Mouse (Mus musculus): ENCODE data around the gene Oxct2a.
"Not testable (repeated sequence)": the region's sequence is repeated elsewhere in the genome, so short reads cannot be mapped to it uniquely, and the experiment has no call there.

Oxct2a gene

DNA sequence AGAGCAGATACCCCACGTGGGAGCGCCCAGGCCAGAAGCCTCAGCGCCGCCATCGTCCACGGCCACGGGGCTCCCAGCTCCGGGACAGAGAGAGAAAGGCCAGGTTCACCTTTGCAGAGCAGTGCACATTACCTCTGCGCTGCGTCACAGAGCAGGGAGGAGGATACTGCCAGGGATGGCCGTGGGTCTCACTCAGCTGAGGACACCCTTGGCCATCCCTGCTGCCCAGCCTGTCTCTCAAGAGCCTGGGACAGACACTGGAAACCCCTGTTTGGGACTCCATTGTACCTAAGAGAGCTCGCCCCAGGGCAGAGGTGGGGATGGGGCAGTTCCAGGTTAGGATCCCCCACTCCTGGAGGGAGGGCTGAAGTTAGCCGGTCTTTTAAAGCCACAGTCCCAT is at the start of gene Oxct2a:
Oxct2a (minus strand) TSS at position 101 of the 400 bp plus-strand sequence.
- DNase-seq (ENCODE audit: low spot score): no peak

DNA sequence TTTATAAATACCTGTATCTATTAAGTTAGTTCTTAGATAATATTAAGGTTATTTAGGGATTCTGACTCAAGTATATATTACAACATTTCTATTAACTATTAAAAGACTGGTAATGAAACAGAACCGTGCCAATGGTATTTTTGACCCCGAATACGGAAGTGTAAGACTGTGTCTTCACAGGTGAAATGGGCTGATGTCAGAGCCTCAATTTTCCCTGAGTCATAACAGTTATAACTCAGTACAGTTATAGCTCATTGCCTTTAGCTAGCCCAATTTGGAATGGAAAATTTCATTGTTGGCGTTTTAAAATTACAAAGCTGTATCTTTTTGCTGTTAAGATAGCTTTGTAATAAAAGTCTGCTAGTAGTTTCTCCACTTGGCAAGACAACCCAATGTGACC is 40.1 kb upstream of the Oxct2a start:
- DNase-seq (ENCODE audit: low spot score): no peak

DNA sequence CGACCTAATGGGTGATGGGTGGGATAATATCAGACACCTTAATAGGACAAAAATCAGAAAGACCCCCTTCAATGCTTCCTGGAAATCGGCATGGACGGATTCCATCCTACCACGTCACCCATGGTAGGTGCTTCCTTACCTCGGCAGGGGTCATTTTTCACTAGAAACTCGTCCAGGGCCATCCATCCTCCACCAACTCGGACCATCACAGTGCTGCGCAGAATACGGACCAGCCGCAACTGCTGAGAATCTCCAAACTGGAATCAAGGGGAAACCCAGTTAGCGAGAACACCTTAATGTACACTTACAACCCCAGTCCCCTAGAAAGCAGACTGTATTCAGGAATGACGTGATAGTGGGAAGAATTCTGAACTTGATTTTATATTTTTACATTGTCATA is 37.3 kb upstream of the Oxct2a start:
- DNase-seq (ENCODE audit: low spot score): no peak

DNA sequence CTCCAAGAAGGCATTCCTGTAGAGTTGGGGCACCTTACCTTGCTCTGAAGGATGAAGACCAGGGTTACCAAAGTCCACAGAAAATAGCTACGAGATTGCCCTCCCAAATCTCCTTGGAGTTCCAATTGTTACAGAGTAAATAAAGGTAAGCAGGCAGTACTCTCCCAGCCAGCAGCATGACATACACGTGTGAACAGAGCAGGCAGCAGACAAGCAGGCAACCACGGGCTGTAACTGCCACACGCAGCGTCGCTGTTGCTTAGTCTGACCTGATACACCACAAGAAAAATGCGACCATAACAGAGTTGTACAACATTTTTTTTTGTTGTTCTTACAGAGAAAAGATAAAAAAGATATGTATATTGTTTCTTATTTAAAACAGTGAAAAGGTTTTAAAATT is 35.2 kb upstream of the Oxct2a start:
- DNase-seq (ENCODE audit: low spot score): no peak

DNA sequence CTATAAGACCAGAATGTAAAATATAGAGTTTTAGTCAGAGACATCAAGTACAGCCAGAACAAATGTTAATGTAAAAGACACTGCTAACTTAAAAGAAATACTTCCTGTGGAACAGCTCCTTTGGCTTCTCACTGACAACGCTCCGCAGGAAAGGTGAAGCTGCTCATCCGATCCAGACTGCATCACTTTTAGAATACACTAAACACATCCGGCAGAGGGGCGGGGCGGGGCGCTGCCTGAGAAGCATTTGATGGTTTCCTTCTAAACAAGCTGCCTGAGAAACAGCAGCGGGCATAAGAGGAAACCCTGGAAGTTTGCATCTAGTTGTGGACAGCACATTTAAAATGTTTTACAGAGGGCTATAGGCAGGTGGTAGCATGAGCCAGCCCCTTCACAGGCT is 32.5 kb upstream of the Oxct2a start:
- no peak for DNase-seq (ENCODE audit: low spot score)

DNA sequence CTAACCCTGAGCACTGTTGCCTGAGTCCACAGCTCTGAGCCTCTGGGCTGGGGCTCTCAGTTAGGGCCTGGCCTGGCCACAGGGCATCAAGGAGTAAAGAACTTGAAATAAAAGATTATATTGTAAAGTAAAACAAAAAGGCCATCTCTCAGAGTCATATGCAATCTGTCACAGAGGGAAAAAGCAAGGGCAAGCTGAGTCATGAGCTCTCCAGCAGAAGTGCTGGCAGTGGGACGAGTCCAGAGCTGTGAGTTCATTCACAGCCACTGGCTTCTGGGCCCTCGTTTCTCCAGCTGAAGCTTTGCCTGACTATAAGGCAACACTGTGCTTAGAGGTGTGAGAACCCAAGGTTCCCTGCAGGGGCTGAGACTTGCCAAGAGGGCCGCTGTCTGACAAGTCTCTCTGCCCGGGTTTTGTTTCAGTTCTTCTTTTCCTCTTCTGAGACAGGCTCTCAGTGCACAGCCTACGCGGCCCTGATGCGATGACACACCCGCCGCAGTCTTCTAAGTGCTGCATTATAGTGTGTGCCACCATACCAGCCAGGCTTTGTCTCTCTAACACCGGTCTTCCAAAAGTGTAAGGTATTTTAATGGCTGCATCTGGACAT is 29.9 kb upstream of the Oxct2a start:
- DNase-seq (ENCODE audit: low spot score): no peak

DNA sequence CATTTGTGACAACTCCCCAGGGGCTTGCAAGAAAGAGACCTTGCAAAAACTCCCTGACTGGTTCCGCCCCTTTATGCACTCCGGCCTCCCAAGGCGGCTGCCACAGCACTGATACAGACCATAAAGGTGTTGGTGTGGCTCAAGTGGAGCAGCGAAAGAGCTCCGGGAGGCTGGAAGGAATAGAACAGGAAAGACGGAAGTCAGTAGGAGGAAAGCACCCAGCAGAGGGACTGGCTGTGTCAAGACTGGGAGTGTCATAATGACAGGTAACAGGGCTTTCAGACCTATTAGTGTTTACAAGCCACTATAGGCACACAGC is 20.0 kb upstream of the Oxct2a start:
- no peak for DNase-seq (ENCODE audit: low spot score)

DNA sequence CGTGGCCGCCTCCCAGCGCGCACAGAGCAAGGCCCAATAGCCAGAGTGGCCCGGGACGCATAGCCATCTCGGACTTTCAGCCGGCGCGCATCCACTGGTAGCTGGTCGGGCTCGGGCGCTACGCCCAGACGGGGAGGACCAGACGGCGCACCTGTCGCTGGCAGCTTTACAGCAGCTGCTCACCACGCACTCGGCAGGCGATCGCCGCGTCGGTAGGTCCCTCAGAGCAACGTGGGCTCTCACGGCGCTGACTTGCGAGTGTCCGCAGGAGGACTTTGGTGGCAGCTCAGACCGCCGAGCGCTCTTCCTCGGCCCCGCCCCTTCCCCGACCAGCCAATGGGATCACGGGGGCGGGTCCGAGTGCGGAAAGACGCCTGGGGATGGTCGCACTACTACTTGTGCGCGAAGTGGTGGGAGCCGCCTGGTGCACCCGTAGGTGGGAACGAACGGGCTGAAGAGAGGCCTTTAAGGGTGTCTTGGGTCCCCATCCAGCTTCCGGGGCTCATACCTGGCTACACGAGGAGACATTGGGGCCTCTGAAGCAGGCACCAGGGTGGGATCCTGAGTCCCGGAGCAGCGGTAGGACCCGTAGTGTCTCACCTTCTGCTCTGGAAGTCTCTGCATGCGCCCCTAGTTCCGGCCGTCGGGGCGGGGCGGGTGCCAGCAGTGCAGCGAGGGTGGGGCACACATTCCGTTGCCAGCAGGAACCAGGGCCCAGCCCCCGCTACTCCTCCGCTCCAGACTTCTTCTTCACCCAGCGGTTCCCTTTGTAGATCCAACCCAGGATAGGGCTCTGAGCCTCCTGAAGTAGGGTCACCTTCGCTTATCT is 19.4 kb upstream of the Oxct2a start, which contains the start of gene Bmp8a:
Bmp8a (minus strand) TSS at position 611 of the 829 bp plus-strand sequence.
- DNase-seq (ENCODE audit: low spot score): no peak

DNA sequence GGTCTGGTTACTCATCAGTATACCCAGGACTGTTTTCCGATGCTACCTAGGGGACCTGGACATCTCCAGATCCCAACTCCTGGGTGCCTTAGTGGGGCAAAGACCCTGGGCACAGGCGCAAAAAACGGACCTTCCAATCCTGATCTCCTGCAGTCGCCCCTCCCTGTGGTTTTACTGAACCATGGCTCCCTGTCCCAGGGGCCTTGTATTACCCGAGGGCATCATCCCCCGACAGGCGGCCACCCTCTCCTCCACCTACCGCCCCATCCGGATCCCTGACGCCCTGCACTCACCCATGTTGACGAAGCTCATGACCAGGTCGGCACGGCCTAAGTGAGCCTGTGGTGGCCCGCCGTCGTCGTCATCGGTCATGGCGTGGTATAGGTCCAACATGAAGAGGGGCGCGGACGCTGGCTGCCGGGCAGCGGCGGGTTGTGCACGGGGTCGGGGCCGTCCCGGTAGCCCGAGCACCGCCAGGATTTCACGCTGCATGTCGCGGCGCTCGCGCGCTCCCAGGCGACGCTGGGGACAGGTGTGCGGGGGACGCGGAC is 18.7 kb upstream of the Oxct2a start:
- no peak for DNase-seq (ENCODE audit: low spot score)

DNA sequence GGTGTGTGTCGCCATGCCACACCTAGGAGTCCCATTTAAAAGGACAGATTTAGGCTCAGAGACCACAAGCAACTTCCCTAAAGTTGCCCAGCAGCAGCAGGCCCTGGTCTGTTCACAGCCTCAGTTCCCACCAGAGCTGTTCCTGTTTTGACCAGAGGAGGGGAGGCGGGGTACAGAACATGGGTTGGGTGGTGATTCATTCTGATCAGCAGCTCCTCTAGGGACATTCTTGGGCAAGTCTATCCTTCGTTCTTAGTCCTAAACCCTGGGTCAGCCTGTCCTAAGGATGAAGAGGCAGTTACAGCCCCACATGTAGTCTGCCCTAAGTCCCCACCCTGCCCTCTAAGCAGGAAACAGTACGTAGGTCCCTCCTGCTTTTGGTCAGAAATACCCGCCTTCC is 16.8 kb upstream of the Oxct2a start:
- no peak for DNase-seq (ENCODE audit: low spot score)

DNA sequence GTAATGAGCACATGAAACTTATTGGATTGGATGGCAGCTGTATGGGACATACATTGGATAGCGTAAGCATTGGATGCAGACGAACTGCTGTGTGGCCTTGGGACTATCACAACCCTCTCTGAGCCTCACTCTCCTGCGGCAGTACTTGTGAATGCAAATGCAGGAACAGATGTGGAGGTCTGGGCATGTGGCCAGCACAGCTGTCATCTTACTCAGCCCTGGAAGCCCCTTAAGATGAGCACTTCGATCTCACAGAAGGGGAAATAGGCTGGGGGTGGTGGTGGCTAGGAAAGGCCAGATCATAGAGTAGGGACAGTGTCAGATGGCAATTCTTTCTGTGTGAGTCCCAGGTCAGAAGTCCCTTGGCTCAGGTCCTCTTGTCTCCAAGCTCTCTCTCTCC is 14.3 kb upstream of the Oxct2a start:
- no peak for DNase-seq (ENCODE audit: low spot score)

DNA sequence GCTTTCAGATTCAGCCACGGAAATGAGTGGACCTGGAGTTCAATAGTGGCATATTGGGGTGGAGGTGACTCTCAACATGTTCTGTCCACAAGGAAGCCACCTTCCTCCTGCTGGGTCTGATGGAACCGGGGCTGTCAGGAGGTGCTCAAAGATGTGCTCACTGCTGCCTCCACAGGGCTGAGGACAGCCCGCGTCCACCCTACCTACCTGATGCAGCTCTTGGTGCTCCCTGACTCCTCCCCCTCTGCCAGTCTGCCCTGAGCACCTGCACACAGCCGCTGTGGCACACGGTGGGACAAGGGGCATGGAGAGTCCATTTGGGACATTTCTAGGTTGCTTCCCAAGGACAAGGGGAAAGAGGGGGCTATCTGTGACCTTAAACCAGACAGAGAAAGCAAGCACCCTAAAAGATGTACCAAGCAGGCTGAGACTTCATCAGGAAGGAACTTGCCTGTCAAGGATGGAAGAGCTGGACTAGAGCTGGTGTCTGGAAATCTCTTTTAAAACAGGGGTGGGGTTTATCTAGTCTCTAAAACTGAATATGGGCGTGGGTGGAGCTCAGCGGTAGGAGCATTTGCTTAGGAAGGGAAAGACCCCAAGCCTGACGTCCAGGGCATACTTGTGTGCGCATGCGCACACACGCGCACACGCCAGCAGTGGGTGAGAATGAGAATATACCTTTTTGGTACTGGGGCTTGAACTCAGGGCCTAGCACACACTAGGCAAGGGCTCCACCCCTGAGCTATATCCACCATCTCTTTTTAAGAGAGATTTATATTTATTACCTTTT is 12.6 kb upstream of the Oxct2a start:
- no peak for DNase-seq (ENCODE audit: low spot score)

DNA sequence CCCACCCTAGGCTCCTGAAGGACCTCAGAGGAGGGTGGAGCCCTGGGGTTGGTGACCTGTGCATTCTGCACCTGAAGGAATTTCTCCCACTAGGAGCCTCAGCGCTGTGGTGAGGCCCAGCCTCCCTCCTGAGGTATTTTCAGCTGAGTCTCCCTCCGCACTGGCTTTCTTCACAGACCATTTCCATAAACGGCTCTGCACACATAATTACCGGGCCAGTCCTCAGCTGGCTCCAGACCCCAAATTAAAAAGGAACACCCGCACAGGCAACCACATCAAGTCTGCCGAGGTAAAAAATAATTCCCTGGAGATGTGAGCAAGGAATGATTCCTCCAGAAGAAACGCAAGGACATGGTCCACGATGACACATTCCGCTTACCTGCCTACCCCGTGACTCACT is 11.8 kb upstream of the Oxct2a start:
- DNase-seq (ENCODE audit: low spot score): not testable (repeated sequence)

DNA sequence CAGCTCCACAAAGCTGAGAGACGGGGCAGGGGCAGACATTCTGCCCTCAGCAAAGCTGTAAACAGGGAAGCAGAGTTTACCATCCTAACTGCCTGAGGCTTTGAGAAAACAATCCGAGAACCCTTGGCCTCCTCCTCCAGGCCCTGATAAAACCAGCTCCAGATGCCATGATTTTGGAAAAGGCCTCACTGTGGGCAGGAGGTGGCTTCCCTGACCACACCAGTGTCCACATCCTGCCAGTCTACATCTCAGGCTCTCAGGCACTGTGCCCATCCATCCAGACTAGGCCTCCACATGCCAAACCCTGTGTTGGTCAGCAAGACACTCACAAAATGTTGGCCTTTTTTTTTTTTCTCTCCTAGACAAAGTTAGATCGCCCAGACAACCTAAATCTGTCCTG is 10.7 kb upstream of the Oxct2a start:
- DNase-seq (ENCODE audit: low spot score): no peak

DNA sequence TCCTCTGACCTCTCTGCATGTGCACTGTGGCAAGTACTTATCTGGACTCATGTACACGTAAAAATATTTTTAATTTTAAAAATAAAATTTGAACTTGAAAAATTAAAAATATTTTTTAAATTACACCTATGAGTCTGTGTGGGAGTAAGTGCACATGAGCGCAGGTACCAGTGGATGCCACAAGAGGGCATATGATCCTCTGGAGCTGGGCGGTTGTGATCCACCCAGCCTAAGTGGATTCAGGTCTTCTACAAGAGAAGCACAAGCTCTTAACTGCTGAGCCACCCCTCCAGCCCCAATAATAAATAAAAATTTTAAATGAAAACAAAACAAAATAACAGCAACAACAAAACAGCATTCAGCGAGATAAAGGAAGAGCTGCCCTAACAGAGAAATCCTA is 9.7 kb upstream of the Oxct2a start:
- DNase-seq (ENCODE audit: low spot score): no peak

DNA sequence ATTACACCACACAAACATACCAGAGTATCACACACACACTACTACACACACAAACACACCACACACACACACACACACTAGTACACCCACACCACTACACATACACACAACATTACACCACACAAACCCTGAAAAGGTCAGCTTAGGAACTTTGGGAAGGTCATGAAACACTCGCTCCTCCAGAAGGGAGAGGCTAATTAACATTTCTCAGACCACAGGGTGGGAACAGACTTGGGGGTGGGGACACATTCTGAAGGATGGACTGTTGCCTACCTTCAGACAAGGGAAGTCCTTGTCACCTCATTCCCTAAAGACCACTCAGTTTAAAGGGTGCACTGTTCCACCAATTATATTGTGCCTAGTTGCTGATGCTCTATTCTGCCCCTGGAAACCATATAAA is 8.5 kb upstream of the Oxct2a start:
- not testable (repeated sequence) for DNase-seq (ENCODE audit: low spot score)

DNA sequence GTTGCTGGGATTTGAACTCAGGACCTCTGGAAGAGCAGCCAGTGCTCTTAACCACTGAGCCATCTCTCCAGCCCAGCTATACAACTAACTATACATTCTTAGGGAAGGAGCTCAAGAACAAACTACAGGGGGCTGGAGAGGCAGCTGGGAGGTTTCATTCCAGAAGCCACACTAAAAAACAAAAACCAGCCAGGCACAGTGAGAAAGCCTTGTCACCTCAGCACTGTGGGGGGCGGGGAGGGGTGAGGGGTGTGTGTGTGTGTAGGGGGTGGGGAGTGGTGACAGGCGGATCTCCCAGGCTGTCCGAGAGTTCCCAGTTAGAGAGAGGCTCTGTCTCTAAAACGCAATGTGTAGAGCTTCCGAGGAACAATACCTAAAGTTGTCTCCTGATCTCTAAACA is 7.9 kb upstream of the Oxct2a start:
- DNase-seq (ENCODE audit: low spot score): no peak

DNA sequence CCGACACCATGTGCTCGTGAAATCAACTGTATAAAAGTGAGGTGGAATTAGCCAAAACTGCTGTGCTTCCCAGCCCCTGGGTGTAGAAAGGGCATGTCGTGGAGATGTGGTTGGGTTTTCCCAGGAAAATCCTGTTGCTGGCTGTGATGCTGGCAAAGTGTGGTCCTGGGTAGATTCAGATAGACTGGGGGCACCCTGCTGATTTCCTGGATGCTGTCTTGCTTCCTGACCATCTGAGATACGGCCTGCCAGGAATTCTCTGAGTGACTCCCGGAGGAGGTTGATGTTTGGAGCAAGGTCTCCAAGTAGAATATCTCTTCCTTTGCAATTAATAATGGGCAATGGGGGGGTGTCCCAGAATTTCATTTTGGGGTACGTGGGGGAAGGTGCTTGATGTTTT is 5.5 kb upstream of the Oxct2a start:
- no peak for DNase-seq (ENCODE audit: low spot score)

DNA sequence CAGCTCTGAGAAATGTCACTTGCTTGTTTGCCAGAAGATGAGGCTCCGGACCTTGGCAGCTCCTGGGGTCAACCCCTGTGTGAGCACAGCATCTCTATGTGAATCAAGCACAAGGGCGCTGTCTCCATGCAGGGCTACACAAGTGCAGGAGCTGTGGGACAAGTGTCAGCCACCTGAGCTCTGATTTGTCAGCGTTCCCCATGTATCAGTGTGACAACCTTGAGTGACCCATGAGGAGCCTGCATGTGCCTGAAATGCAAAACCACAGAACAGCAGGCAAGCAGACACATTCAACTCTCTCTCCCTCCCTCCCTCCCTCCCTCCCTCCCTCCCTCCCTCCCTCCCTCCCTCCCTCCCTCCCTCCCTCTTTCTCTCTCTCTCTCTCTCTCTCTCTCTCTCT is 4.2 kb upstream of the Oxct2a start:
- DNase-seq (ENCODE audit: low spot score): no peak

DNA sequence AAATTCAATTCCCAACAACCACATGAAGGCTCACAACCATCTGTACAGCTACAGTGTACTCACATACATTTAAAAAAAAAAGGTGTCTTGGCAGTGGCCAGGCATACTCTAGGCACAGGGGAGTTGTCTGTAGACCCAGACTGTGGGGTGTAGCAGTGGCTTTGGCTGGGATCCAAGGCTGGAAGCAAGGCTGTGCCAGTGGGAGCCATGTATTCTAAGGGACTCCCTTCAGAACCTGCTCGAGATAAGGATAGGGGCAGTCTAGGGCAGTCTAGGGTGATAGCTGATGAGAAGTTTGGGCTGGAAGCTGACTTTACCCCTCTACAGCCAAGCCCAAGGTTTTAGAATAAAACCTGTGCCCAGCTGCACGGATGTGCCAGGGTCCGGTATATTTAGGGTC is 2.7 kb upstream of the Oxct2a start:
- no peak for DNase-seq (ENCODE audit: low spot score)

DNA sequence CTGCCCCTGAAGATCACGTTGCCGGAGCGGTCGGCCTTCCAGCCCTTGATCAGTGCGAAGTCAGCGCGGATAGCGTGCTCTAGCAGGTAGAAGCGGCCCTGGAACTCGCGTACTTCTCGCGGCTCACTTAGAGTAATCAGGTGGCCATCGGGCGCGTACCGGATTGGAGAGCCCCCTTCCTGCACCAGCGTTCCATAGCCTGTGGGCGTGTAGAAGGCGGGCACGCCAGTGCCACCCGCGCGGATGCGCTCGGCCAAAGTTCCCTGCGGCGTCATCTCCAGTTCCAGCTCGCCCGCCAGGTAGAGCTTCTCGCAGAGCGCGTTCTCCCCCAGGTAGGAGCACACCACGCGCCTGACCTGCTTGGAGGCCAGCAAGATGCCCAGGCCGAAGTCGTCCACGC is 524 bp downstream of the Oxct2a start:
- DNase-seq (ENCODE audit: low spot score): not testable (repeated sequence)

DNA sequence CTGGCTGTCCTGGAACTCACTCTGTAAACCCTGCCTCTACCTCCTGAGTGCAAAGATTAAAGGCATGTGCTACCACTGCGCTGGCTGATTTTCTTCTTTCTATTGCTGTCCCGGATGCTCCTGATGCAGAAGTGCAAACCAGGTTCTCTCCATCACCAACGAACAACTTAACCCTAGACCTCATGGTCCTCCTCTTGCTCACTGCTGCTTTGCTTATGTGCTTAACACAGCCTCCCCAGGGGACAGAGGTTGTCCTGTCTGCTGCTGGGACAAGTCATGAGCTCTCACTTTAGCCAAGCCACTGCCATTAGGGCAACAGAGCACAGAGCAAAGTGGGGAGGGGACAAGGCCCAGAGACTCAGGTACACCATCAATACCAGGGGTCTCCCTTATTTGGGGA is 8.9 kb downstream of the Oxct2a start:
- no peak for DNase-seq (ENCODE audit: low spot score)

DNA sequence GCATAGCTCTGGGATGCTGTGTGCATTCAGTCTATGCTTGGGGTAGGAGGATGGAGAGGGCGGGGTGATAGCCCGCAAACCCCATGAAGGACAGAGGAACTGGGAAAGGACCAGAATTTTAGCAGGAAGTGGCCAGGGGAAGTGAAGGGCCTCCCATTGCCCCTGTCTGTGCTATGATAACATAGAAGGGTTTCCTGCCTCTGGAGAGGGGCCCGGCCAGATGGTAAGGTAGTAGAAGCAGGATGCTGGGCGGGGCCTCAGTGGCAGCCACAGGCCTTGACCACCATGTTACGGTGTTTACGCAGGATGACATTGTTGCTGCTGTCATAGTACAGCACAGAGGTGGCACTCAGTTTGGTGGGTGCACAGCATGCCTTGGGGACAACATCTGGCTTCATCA is 10.4 kb downstream of the Oxct2a start:
- no peak for DNase-seq (ENCODE audit: low spot score)

Data from layer of hippocampus, adult 9-10 months (tissue).